Mouse (Mus musculus) ES-E14 (cell line): ENCODE results near the gene Ndufv1. TPM values are rescaled to one million over a fixed set of nuclear protein-coding genes. Genes with fewer than 3 reads are reported as not detected.
A peak's percentile ranks its signal among the peaks of the same experiment; 100 is the strongest.

Source experiments
- DNase-seq: peaks from one replicate; pipeline ENCODE4 v3.0.0-alpha.2; 2013; ENCODE audit warnings: low read depth, low spot score
- H3K27ac ChIP-seq: 2 replicates; pipeline ENCODE4 v1.5.1; 2012; ENCODE audit warnings: low read depth, mild to moderate bottlenecking, low read length, moderate library complexity, mixed read lengths; ENCODE audit not compliant: poor library complexity, insufficient read depth, severe bottlenecking
- H3K36me3 ChIP-seq: 2 replicates; pipeline ENCODE4 v1.6.1; 2012; ENCODE audit warnings: mild to moderate bottlenecking, low read length, moderate library complexity, mixed read lengths; ENCODE audit not compliant: control insufficient read depth, poor library complexity, insufficient read depth, severe bottlenecking
- H3K4me1 ChIP-seq, 2 experiments: fragments of 150-350 bp in 1 of 2; sonication (generic) in 1 of 2; 2 replicates each; pipeline ENCODE4 v1.6.1; 2012; ENCODE audit warnings: low read length in 2 of 2, mild to moderate bottlenecking in 1 of 2, mixed read lengths in 1 of 2; ENCODE audit not compliant: control insufficient read depth in 2 of 2, insufficient read depth in 2 of 2, poor library complexity in 1 of 2
- H3K4me3 ChIP-seq, 2 experiments: fragments of 150-350 bp in 1 of 2; sonication (generic) in 1 of 2; 2 replicates each; pipeline ENCODE4 v1.5.1; 2012; ENCODE audit warnings: low read length in 2 of 2, low read depth in 1 of 2, mild to moderate bottlenecking in 1 of 2, mixed read lengths in 1 of 2; ENCODE audit not compliant: insufficient read depth in 1 of 2, poor library complexity in 1 of 2, severe bottlenecking in 1 of 2
- H3K9ac ChIP-seq: 2 replicates; pipeline ENCODE4 v1.6.1; 2012; ENCODE audit warnings: low read depth, mild to moderate bottlenecking, low read length, mixed read lengths; ENCODE audit not compliant: poor library complexity, insufficient read depth, severe bottlenecking
- H3K9me3 ChIP-seq: fragments of 150-350 bp; sonication (generic); 2 replicates; pipeline ENCODE4 v1.6.1; 2012; ENCODE audit warnings: low read depth, mild to moderate bottlenecking, low read length; ENCODE audit not compliant: control insufficient read depth, insufficient read depth
- CHD2 ChIP-seq: IDR thresholded peaks from 2 replicates; pipeline ENCODE4 v1.6.1; 2014; ENCODE audit warnings: mild to moderate bottlenecking, low read depth, low read length, inconsistent platforms
- HCFC1 ChIP-seq: IDR thresholded peaks from 2 replicates; pipeline ENCODE4 v1.6.1; 2012; ENCODE audit warnings: low read length, inconsistent platforms, borderline replicate concordance; ENCODE audit not compliant: insufficient read depth
- MAFK ChIP-seq: IDR thresholded peaks from 2 replicates; pipeline ENCODE4 v1.6.1; 2014; ENCODE audit warnings: mild to moderate bottlenecking, low read depth, low read length, inconsistent platforms; ENCODE audit not compliant: insufficient read depth
- ZC3H11A ChIP-seq: IDR thresholded peaks from 2 replicates; pipeline ENCODE4 v1.6.1; 2012; ENCODE audit warnings: low read depth, mild to moderate bottlenecking, inconsistent platforms, low read length, borderline replicate concordance
- ZNF384 ChIP-seq: IDR thresholded peaks from 2 replicates; pipeline ENCODE4 v1.6.1; 2012; ENCODE audit warnings: low read depth, low read length, inconsistent platforms
- in situ Hi-C, 2 experiments: fragments of 600-800 bp; cut with MboI; formaldehyde crosslinking; loops; one replicate each; pipeline ENCODE4 v1.15.1; 2025; ENCODE audit warnings: low sequenced_read_pairs in 2 of 2, inconsistent platforms in 1 of 2; ENCODE audit not compliant: unreplicated experiment in 2 of 2
- total RNA-seq: library from RNA; depleted of rRNA; stranded (reverse); fragments of 300-350 nt; gene quantifications from 2 replicates; pipeline ENCODE4 v1.2.3, GENCODE M21; 2012

The Ndufv1 gene
- total RNA-seq, 1 experiment = 182 TPM

DNA sequence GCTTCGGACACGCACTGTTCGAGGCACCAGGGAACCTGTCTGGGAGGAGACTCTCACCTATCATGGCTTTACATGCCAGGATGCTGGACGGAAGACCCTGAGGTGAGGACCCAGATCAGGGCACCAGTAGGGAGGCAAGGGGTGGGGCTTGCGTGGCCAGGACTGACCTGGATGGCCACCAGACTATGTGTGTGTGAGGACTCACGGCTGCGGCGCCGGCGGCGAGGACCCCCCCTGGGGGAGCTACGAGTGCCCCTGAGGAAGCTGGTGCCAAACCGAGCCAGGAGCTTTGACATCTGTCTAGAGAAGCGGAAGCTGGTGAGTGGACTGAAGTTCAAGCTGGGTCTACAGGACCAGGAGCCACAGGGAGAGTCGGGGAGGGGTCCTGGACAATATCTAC is 8.3 kb downstream of the Ndufv1 start:
- in situ Hi-C loops = no loop called here

DNA sequence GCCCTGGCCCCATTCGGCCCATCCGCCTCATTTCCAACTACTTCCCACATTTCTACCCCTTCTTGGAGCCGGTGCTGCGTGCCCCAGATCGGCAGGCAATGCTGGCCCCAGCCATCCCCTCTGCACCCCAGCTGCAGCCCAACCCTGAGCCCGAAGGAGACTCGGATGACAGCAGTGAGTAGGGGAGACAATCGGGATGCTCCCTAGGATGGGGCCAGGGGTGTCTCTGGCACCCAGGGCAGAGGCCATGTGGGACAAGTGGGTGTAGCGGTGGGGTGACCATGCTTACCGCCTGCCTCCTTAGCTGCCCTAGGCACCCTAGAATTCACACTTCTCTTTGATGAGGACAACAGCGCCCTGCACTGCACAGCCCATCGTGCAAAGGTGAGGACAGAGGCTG is 9.0 kb downstream of the Ndufv1 start:
- peaks cover 0 to 17% of the 10 kb centered on the region in 2 experiments; a peak in 2 of 4 replicates for H3K4me1 ChIP-seq
- H3K9me3 ChIP-seq = no peaks in the 10 kb centered on the region
- peak overlapping the region; percentile 45 for H3K9ac ChIP-seq
- DNase-seq = no peak
- peak overlapping the region; percentile 39 to 55; a peak in 3 of 4 replicates for H3K4me3 ChIP-seq
- TF ChIP-seq HCFC1 (no peak), ZC3H11A (no peak), ZNF384 (no peak), MAFK (no peak), CHD2 (no peak)
- in situ Hi-C loops = no loop called here
- H3K36me3 ChIP-seq = peaks cover 25% of the 10 kb centered on the region
- H3K27ac ChIP-seq = no peak overlapping the region

More for the DNA sequence above, 8.3 kb downstream of the Ndufv1 start:
- H3K4me3 ChIP-seq = no peak overlapping the region; a peak in 1 of 4 replicates
- H3K4me1 ChIP-seq = peaks cover 0 to 14% of the 10 kb centered on the region in 2 experiments; a peak in 2 of 4 replicates
- no peak overlapping the region for H3K27ac ChIP-seq
- no peak overlapping the region; the same call in 1 of the 2 replicates for H3K9ac ChIP-seq
- no peaks in the 10 kb centered on the region for H3K9me3 ChIP-seq
- H3K36me3 ChIP-seq = peaks cover 31% of the 10 kb centered on the region
- DNase-seq = no peak
- no peak for TF ChIP-seq ZNF384
- no peak for TF ChIP-seq MAFK
- no peak for TF ChIP-seq HCFC1
- no peak for TF ChIP-seq CHD2
- TF ChIP-seq ZC3H11A = no peak

DNA sequence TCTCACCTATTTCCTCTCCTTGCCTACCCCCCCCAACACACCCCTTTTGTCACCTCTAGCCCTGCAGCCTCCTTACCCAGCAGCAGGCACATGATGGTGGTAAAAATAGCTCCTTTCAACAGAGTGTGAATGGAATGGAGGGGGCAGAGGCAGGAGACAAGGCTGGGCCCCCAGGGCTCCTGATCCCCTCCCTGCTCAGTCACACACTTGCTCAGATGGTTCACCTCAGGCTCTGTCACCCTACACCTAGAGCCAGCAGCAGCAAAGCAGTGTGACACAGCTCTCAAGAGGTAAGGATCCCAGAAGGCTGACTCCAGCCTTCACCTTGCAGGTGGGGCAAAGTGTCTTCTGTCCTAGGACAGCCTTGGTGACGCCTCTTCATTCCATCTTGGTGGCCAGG is 9.5 kb downstream of the Ndufv1 start, which contains the start of gene Doc2g:
Gene Doc2g, plus strand, starts transcription at position 202 of the 400 bp plus-strand sequence.
- DNase-seq = no peak
- no peak within 1 kb of the TSS for H3K27ac ChIP-seq
- H3K9ac ChIP-seq = peak within 1 kb of the TSS; percentile 45
- peaks cover 20% of the 10 kb centered on the region for H3K36me3 ChIP-seq
- in situ Hi-C loops = no loop called here
- no peaks in the 10 kb centered on the region for H3K9me3 ChIP-seq
- peak within 1 kb of the TSS; percentile 39 to 55; a peak in 3 of 4 replicates for H3K4me3 ChIP-seq
- no peak for TF ChIP-seq ZNF384
- TF ChIP-seq HCFC1 = no peak
- TF ChIP-seq MAFK = no peak
- no peak for TF ChIP-seq ZC3H11A
- TF ChIP-seq CHD2 = no peak
- H3K4me1 ChIP-seq = peaks cover 0 to 17% of the 10 kb centered on the region in 2 experiments; a peak in 2 of 4 replicates

DNA sequence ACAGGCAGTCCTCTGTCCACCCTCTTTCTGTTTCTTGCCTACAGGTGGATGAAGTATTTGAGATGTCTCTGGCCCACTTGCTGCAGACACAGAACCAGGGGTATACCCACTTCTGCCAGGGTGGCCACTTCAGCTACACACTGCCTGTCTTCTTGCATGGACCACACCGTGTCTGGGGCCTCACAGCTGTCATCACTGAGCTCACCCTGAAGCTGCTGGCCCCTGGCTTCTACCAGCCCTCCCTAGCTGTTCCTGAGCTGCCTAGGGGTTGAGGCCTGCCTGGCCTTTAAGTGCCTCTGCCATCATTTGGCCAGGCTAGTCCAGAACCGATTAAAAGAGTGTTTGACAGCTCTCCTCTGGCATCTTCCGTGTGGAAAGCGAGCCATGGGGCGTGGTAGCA is 10.9 kb downstream of the Ndufv1 start:
- Histone ChIP-seq H3K4me3 (no peak overlapping the region), H3K27ac (no peak overlapping the region), H3K36me3 (peaks cover 9% of the 10 kb centered on the region), H3K9me3 (no peaks in the 10 kb centered on the region), H3K4me1 (peaks cover 0 to 17% of the 10 kb centered on the region in 2 experiments; a peak in 2 of 4 replicates), H3K9ac (no peak overlapping the region)
- TF ChIP-seq CHD2 (no peak), ZC3H11A (no peak), HCFC1 (no peak), ZNF384 (no peak), MAFK (no peak)
- in situ Hi-C loops = no loop called here
- no peak for DNase-seq

DNA sequence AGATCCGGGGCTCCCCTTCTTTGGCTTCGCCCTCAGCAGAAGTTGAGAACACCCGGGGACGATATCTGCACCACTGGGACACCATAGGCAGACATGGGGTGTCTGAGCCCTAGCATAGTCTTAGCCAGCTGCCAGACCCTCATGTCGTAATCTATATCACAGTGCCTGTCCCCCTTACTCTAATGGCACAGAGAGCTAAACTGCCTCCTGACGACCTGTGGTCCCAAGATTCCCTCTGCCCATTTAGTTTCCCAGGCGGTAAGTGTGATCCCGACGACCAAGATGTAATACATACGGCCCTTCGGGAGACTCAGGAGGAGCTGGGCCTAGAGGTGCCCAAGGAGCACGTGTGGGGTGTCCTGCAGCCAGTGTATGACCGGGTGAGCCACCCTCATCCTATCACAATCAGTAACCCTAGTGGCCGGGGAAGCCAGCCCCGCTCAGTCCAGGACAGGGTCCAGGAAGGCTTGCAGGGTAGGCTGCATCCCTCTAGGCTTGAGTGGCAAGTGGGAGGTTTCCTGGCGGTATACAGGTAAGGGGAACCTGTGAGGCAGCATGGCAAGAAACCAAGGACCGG is 11.6 kb downstream of the Ndufv1 start:
- Histone ChIP-seq H3K4me3 (peak overlapping the region; percentile 92 to 95), H3K9me3 (no peaks in the 10 kb centered on the region), H3K36me3 (peaks cover 3% of the 10 kb centered on the region), H3K27ac (peak overlapping the region; percentile 79; the same call in 1 of the 2 replicates), H3K9ac (peak overlapping the region; percentile 90), H3K4me1 (peaks cover 0 to 17% of the 10 kb centered on the region in 2 experiments; a peak in 2 of 4 replicates)
- DNase-seq = no peak
- TF ChIP-seq ZC3H11A (no peak), CHD2 (no peak), MAFK (no peak), ZNF384 (no peak), HCFC1 (no peak)
- in situ Hi-C loops = no loop called here
